Mouse (Mus musculus) left cerebral cortex, adult 8-10 months (tissue): ENCODE results near the gene Pi4k2b. TPM values are rescaled to one million over a fixed set of nuclear protein-coding genes. Genes with fewer than 3 reads are reported as not detected.
A peak's percentile ranks its signal among the peaks of the same experiment; 100 is the strongest.
"Not testable (repeated sequence)": the region's sequence is repeated elsewhere in the genome, so short reads cannot be mapped to it uniquely, and the experiment has no call there.

Experiments
- DNase-seq, 2 experiments: peaks; one replicate each; pipeline ENCODE4 v3.0.0; 2022; ENCODE audit warnings: low spot score in 2 of 2
- total RNA-seq, 4 experiments: library from RNA; stranded (reverse); gene quantifications; 2 replicates each; pipeline ENCODE4 v1.2.4; 2022

Pi4k2b gene
- total RNA-seq, 4 experiments from 2014 or later = 1.3 to 2.1 (median 1.5) TPM

DNA sequence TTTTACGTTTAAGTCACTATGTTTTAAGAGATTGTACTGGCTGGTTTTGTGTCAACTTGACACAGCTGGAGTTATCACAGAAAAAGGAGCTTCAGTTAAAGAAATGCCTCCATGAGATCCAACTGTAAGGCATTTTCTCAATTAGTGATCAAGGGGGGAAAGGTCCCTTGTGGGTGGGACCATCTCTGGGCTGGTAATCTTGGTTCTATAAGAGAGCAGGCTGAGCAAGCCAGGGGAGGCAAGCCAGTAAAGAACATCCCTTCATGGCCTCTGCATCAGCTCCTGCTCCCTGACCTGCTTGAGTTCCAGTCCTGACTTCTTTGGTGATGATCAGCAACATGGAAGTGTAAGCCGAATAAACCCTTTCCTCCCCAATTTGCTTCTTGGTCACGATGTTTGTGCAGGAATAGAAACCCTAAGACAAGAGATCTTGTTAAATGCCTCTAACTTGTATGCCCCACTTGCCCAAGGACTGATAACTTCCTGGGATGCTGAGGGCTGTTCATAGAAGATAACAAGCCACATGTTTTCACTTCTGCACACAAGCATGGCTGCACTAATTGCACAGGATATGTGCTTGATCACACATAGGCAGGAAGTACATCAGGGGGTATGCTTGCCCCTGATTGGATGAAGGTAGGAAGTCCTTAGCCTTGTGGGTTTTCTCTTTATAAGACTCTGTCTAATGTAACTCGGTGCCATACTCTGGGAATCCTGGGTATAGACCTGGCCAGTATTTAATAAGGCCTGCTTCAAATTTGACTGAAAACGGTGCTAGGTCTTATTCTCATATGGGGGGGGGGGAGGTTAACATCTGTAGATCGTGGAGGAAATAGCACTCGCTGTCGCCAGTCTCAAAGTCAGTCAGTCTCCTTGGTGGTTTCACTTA is 35.3 kb downstream of the Pi4k2b start:
- not testable (repeated sequence) for DNase-seq

DNA sequence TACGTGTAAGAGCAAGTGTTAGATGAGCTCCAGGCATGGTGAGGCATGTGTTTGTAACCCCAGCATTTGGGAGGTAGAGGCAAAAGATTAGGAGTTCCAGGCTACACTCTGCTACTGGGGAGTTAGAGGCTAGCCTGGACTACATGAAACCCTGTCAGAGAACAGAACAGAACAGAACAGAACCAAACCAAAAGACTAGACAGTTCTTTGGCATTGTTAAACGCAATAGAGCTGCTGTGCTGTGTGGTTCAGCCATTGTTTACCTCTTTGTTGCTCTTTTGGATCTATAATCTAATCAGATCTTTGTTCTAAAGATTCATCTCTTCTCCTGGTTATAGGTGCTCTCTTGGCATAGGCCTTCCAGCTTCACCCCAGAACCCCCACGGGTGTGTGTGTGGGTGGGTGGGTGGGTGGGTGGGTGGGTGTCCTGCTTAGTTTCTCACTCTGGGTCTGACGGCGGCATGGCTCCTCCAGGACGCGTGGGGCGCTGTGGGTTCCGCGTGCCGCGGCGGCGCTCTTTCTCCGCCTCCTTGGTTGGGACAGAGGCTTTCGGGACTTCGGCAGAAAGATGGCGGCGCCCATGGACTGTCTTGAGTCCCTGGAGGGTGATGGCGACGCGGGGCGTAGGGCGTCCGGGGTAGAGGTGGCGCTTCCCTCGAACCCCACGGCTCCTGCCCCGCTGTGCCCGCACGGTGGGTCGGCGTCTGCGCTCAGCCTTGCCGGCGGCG is 41.3 kb downstream of the Pi4k2b start:
- peak; percentile 77 to 82 for DNase-seq

GRCm38 (mm10) chr5:52783251-52783620 is 41.9 kb downstream of the Pi4k2b start:
- no peak for DNase-seq

DNA sequence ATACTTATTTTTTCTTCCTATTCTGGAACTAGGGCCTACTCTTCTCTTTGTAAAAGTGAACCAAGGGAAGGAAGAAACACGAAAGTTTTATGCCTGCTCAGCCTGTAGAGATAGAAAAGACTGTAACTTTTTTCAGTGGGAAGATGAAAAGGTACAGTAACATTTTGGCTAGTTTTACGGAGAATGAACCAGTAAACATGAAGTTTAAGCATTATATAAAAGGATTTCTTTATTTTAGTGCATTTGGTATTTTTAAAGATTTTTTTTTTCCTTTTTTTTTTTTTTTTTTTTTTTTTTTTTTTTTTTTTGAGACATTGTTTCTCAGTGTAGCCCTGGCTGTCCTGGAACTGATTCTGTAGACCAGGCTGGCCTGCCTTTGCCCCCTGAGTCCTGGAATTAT is 42.6 kb downstream of the Pi4k2b start:
- DNase-seq = no peak

DNA sequence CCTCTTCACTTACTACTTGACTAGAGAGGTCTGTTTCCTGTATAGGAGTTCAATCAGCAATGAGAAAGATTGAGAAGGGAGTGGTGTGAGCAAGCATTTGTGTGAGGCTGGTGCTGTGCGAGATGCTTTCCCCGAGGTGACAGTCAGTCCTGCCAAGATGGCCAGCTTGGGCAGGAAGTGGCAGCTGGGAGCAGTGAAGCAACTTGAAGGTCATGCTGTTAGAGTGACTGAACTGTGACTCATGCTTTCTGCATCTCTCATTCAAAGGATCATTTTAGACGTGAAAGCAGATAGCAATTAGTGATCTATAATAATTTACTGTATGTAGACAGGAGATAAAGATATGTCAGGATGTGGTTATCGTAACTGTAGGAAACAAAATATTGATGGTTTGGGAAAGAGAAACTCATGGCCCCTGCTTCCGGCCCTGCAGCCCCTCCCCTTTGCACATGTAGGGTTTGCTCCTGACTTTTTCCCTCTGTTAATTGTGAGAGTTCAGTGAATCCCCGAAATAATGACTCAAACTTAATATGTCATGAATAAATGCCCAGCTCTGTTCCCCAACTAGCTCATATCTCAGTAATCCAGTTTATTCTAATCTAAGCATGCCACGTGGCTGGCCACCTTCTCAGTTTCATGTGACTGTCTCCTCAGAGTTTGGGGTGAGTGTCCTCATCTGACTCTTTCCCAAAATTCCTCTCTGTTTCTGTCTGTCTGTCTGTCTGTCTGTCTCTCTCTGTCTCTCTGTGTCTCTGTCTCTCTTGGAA is 45.4 kb downstream of the Pi4k2b start:
- no peak for DNase-seq

DNA sequence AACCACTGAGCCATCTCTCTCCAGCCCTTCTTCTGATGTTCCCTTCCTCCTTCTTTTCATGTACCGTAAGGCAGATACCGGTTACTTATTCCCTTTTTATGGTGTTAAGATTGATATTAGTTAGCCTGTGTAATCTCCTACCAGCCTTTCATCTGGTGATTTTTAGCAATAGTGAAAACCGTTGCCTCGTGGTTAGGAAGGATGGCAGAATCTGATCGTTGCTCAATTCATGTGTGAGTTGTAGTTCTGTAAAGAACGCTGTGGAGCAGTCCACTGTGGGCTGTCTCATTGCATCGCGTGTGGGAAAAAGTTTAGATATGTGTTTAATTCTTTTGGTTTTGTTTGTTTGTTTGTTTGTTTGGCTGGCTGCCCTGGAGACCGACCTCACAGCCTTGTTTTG is 51.9 kb downstream of the Pi4k2b start:
- DNase-seq = no peak

GRCm38 (mm10) chr5:52794109-52794508 is 52.7 kb downstream of the Pi4k2b start:
- no peak for DNase-seq

GRCm38 (mm10) chr5:52799274-52799985 is 58.1 kb downstream of the Pi4k2b start:
- DNase-seq = no peak

DNA sequence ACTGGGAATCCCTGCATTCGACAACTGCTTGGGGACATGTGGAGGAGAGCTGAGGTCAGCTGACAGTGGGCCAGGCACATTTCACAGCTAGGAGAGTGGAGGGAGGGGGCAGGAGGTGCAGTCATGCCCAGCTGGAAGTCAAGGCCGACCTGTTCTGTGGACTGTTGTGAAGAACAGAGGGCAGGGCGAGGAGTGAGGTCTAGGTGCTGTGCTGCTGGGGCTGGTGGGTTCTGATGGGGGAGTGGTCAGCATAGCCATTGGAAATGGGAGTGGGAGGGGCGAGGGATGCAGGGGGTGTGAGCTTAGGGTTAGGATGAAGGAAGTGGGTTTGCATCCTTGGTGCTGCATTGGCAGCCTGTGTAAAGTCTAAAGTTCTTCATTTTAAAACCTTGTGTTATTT is 64.4 kb downstream of the Pi4k2b start:
- DNase-seq = no peak

DNA sequence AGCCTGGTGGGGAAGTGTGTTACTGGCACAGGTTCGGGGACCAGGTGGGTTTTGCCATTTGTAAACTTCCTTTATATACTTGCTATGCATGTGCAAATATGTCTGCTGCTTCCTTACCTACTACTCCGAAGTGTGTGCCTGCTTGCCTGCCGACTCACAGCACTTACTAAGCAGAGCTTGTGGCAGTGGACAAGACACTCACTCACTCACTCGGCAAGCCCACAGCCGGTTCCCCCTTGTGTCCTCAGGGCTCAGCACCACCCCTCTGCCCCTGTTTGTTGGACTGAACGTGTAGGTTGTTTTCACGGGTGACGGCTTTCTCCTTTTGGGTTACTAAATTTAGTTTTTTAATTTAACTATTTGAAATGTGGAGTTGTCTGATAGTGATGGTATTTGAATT is 65.0 kb downstream of the Pi4k2b start:
- DNase-seq = no peak

DNA sequence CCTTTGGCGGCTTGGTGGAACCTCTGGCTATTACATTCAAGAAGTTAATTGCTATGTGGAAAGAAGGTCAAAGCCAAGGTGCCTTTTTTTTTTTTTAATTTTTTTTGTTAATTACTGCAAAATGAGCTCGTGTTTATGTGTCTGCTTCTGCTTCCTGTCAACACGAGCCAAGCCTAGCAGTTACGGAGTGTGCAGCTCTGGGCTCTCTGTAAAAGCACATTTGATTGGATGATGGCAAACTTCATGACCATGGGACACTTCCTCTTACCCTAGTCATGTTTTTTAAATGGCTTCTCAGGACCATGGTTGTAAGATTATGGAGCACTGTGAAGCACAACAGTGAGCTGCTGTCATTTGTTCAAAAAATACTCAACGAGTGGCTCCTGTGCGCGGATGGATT is 65.7 kb downstream of the Pi4k2b start:
- no peak for DNase-seq

- no peak for DNase-seq
Measured at GRCm38 (mm10) chr5:52810446-52810845, 69.1 kb downstream of the Pi4k2b start.

- DNase-seq = no peak
Measured at GRCm38 (mm10) chr5:52811056-52811455, 69.7 kb downstream of the Pi4k2b start.

DNA sequence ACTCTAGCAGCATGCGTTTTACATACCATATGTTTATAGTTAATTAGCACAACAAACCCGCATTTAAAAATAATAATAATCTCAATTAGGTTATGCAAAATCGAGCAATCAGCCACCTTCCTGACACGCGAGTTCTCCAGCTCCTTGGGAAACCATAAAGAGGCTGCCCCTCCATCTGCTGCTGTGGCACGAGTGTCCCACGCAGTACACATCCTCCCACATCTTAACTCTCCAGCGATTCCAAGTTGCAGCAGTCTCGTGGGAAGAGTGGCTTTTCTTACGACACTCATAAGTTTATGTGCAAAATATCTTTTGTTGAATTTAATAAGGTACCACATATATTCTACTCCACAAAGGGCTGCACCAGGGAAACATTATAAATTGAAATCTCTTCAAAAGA is 71.1 kb downstream of the Pi4k2b start:
- no peak for DNase-seq

- no peak for DNase-seq
Measured at GRCm38 (mm10) chr5:52813312-52813711, 71.9 kb downstream of the Pi4k2b start.

DNA sequence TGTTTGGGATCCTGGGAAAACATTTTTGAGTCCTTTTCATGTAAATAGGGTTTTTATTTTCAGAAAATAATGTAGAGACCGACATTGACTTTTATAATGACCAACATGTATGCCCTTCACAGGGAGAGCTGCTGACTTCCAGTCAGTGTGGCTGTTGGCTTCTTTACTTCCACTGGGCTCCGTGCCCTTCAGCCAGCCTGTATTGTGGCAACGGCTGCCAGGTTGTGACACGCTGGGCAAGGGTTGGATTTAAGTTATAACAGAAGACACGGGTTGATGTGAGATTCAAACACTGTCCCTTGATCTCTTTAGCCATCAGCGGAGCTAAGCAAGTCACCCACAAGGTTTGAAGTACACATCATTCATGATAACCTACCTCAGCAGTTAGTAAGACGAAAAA is 77.3 kb downstream of the Pi4k2b start:
- DNase-seq = no peak

Other genes starting within 250 kb of the Pi4k2b start
- gene Lgi2, start 175.1 kb upstream of the Pi4k2b start, total RNA-seq = 10 to 100 TPM; 53.1 to 72.8 (median 58.0) TPM
- gene Sepsecs, start 71.9 kb upstream of the Pi4k2b start, total RNA-seq = 10 to 100 TPM; 10.8 to 16.5 (median 11.2) TPM
- 10 to 100 TPM in 3 of 4 experiments, 1 to 10 TPM in 1; 9.9 to 12.4 (median 10.6) TPM for gene Zcchc4, start 33.8 kb downstream of the Pi4k2b start, total RNA-seq
- 10 to 100 TPM; 57.3 to 74.1 (median 67.4) TPM for gene Anapc4, start 92.4 kb downstream of the Pi4k2b start, total RNA-seq